Mouse (Mus musculus) heart, embryonic 10.5 days (tissue): Measurements from ENCODE around the gene Atp13a4. TPM values are rescaled to one million over a fixed set of nuclear protein-coding genes. Genes with fewer than 3 reads are reported as not detected.

Source experiments
- DNase-seq: peaks from one replicate; pipeline ENCODE4 v3.0.0-alpha.2; 2017; ENCODE audit warnings: low spot score
- H3K27ac ChIP-seq: fragments of 300-500 bp; sonication (generic); 2 replicates; pipeline ENCODE4 v1.5.1; 2016; ENCODE audit warnings: mild to moderate bottlenecking
- H3K27me3 ChIP-seq: fragments of 300-500 bp; sonication (generic); 2 replicates; pipeline ENCODE4 v1.6.1; 2016; ENCODE audit warnings: mild to moderate bottlenecking; ENCODE audit not compliant: poor library complexity, insufficient read depth, severe bottlenecking
- H3K36me3 ChIP-seq: fragments of 300-500 bp; sonication (generic); 2 replicates; pipeline ENCODE4 v1.6.1; 2016; ENCODE audit warnings: mild to moderate bottlenecking, moderate library complexity
- H3K4me1 ChIP-seq: fragments of 300-500 bp; sonication (generic); 2 replicates; pipeline ENCODE4 v1.6.1; 2016; ENCODE audit warnings: mild to moderate bottlenecking
- H3K4me3 ChIP-seq: fragments of 300-500 bp; sonication (generic); 2 replicates; pipeline ENCODE4 v1.5.1; 2016; ENCODE audit warnings: mild to moderate bottlenecking, moderate library complexity
- H3K9me3 ChIP-seq: fragments of 300-500 bp; sonication (generic); 2 replicates; pipeline ENCODE4 v1.6.1; 2016; ENCODE audit warnings: mild to moderate bottlenecking, moderate library complexity
- WGBS: fragments of 180-500 bp; shearing (Covaris S2); methylation state at CpG from one replicate; pipeline ENCODE4 v1.1.7; 2016; 5-methylcytosine and 5-hydroxymethylcytosine counted together
- polyA plus RNA-seq: library from polyadenylated mRNA; unstranded; fragments of >200 nt; fragmentation: Nextera tagmentation; extraction: Ambion mirVana; gene quantifications from 2 replicates; pipeline ENCODE4 v1.2.1, GENCODE M21; 2016

The Atp13a4 gene
- polyA plus RNA-seq, 1 experiment from 2014 or later = 0.11 TPM

- Histone ChIP-seq H3K27me3 (no peaks in the 10 kb centered on the region), H3K9me3 (no peaks in the 10 kb centered on the region), H3K36me3 (no peaks in the 10 kb centered on the region), H3K4me1 (no peaks in the 10 kb centered on the region), H3K4me3 (no peak overlapping the region), H3K27ac (no peak overlapping the region)
- 65% methylated on average over 6 of the region's 6 CpGs for WGBS
- no peak for DNase-seq
These were observed 91.4 kb downstream of the Atp13a4 start for GRCm38 (mm10) chr16:29453282-29453681.

GRCm38 (mm10) chr16:29451706-29452105, 93.0 kb downstream of the Atp13a4 start:
- Histone ChIP-seq H3K9me3 (no peaks in the 10 kb centered on the region), H3K27me3 (no peaks in the 10 kb centered on the region), H3K36me3 (no peaks in the 10 kb centered on the region), H3K27ac (no peak overlapping the region), H3K4me3 (no peak overlapping the region), H3K4me1 (no peaks in the 10 kb centered on the region)
- no peak for DNase-seq
- WGBS = 50% methylated on average over 3 of the region's 3 CpGs

- no peak overlapping the region for H3K4me3 ChIP-seq
- 48% methylated on average over 3 of the region's 3 CpGs for WGBS
- H3K9me3 ChIP-seq = no peaks in the 10 kb centered on the region
- DNase-seq = no peak
- no peak overlapping the region for H3K27ac ChIP-seq
- H3K27me3 ChIP-seq = no peaks in the 10 kb centered on the region
- no peaks in the 10 kb centered on the region for H3K4me1 ChIP-seq
- no peaks in the 10 kb centered on the region for H3K36me3 ChIP-seq
These were observed 102.5 kb downstream of the Atp13a4 start for GRCm38 (mm10) chr16:29442126-29442525.

GRCm38 (mm10) chr16:29441405-29441985, 103.2 kb downstream of the Atp13a4 start:
- Histone ChIP-seq H3K36me3 (no peaks in the 10 kb centered on the region), H3K4me1 (no peaks in the 10 kb centered on the region), H3K27ac (no peak overlapping the region), H3K4me3 (no peak overlapping the region), H3K27me3 (no peaks in the 10 kb centered on the region), H3K9me3 (no peaks in the 10 kb centered on the region)
- no peak for DNase-seq
- 74% methylated on average over 10 of the region's 10 CpGs for WGBS

GRCm38 (mm10) chr16:29438045-29438444, 106.6 kb downstream of the Atp13a4 start:
- Histone ChIP-seq H3K36me3 (no peaks in the 10 kb centered on the region), H3K27ac (no peak overlapping the region), H3K27me3 (no peaks in the 10 kb centered on the region), H3K4me1 (no peaks in the 10 kb centered on the region), H3K9me3 (no peaks in the 10 kb centered on the region), H3K4me3 (no peak overlapping the region)
- WGBS = 70% methylated on average over 5 of the region's 5 CpGs
- no peak for DNase-seq

- H3K36me3 ChIP-seq = no peaks in the 10 kb centered on the region
- 68% methylated on average over 6 of the region's 6 CpGs for whole genome bisulfite sequencing
- no peaks in the 10 kb centered on the region for H3K4me1 ChIP-seq
- H3K27me3 ChIP-seq = no peaks in the 10 kb centered on the region
- H3K9me3 ChIP-seq = no peaks in the 10 kb centered on the region
- H3K27ac ChIP-seq = no peak overlapping the region
- DNase-seq = no peak
- no peak overlapping the region for H3K4me3 ChIP-seq
These were observed 108.9 kb downstream of the Atp13a4 start for GRCm38 (mm10) chr16:29435746-29436145.

GRCm38 (mm10) chr16:29434712-29435111, 110.0 kb downstream of the Atp13a4 start:
- H3K9me3 ChIP-seq = no peaks in the 10 kb centered on the region
- H3K27ac ChIP-seq = no peak overlapping the region
- no peak for DNase-seq
- H3K36me3 ChIP-seq = no peaks in the 10 kb centered on the region
- WGBS = 15% methylated on average over 5 of the region's 5 CpGs
- no peak overlapping the region for H3K4me3 ChIP-seq
- no peaks in the 10 kb centered on the region for H3K4me1 ChIP-seq
- no peaks in the 10 kb centered on the region for H3K27me3 ChIP-seq

- H3K27me3 ChIP-seq = no peaks in the 10 kb centered on the region
- no peak overlapping the region for H3K4me3 ChIP-seq
- H3K36me3 ChIP-seq = no peaks in the 10 kb centered on the region
- 79% methylated on average over 6 of the region's 6 CpGs for WGBS
- no peak overlapping the region for H3K27ac ChIP-seq
- no peaks in the 10 kb centered on the region for H3K9me3 ChIP-seq
- H3K4me1 ChIP-seq = no peaks in the 10 kb centered on the region
- DNase-seq = no peak
These were observed 129.8 kb downstream of the Atp13a4 start for GRCm38 (mm10) chr16:29414822-29415221.

- Histone ChIP-seq H3K27ac (no peak overlapping the region), H3K27me3 (no peaks in the 10 kb centered on the region), H3K4me1 (0 out of 2 replicates have a peak, but pooled peaks cover 2% of the 10 kb centered on the region), H3K9me3 (no peaks in the 10 kb centered on the region), H3K36me3 (no peaks in the 10 kb centered on the region), H3K4me3 (no peak overlapping the region)
- 83% methylated on average over 10 of the region's 10 CpGs for WGBS
- no peak for DNase-seq
These were observed 137.3 kb downstream of the Atp13a4 start for GRCm38 (mm10) chr16:29407319-29407718.

GRCm38 (mm10) chr16:29399079-29399478, 145.6 kb downstream of the Atp13a4 start:
- WGBS = 94% methylated on average over 2 of the region's 2 CpGs
- Histone ChIP-seq H3K4me1 (0 out of 2 replicates have a peak, but pooled peaks cover 2% of the 10 kb centered on the region), H3K4me3 (no peak overlapping the region), H3K9me3 (no peaks in the 10 kb centered on the region), H3K27ac (no peak overlapping the region), H3K27me3 (no peaks in the 10 kb centered on the region), H3K36me3 (no peaks in the 10 kb centered on the region)
- no peak for DNase-seq

- DNase-seq = no peak
- H3K27me3 ChIP-seq = no peaks in the 10 kb centered on the region
These were observed 159.9 kb downstream of the Atp13a4 start for GRCm38 (mm10) chr16:29384781-29385180.

GRCm38 (mm10) chr16:29378458-29378857, 166.2 kb downstream of the Atp13a4 start, which contains the start of gene Atp13a5:
TSS of gene Atp13a5 (minus strand) at chr16:29378732.
- 64% methylated on average over 4 of the region's 4 CpGs for WGBS
- Histone ChIP-seq H3K4me3 (no peak within 1 kb of the TSS), H3K27ac (no peak within 1 kb of the TSS), H3K4me1 (no peaks in the 10 kb centered on the region), H3K36me3 (no peaks in the 10 kb centered on the region), H3K9me3 (no peaks in the 10 kb centered on the region), H3K27me3 (no peaks in the 10 kb centered on the region)
- DNase-seq = no peak

More at GRCm38 (mm10) chr16:29384781-29385180, 159.9 kb downstream of the Atp13a4 start:
- H3K4me1 ChIP-seq = no peaks in the 10 kb centered on the region
- 76% methylated on average over 4 of the region's 4 CpGs for WGBS
- no peak overlapping the region for H3K4me3 ChIP-seq
- no peaks in the 10 kb centered on the region for H3K9me3 ChIP-seq
- no peak overlapping the region for H3K27ac ChIP-seq
- no peaks in the 10 kb centered on the region for H3K36me3 ChIP-seq

GRCm38 (mm10) chr16:29374636-29375035, 170.0 kb downstream of the Atp13a4 start:
- no peaks in the 10 kb centered on the region for H3K36me3 ChIP-seq
- no peak for DNase-seq
- no peaks in the 10 kb centered on the region for H3K4me1 ChIP-seq
- no peaks in the 10 kb centered on the region for H3K27me3 ChIP-seq
- no peak overlapping the region for H3K27ac ChIP-seq
- no peak overlapping the region for H3K4me3 ChIP-seq
- no peaks in the 10 kb centered on the region for H3K9me3 ChIP-seq
- WGBS = 85% methylated on average over 8 of the region's 8 CpGs
